Mouse (Mus musculus) thymus, postnatal 0 days (tissue): ENCODE measurements around the gene Olfr478. TPM values are rescaled to one million over a fixed set of nuclear protein-coding genes. Genes with fewer than 3 reads are reported as not detected.
"Not testable (repeated sequence)": the region's sequence is repeated elsewhere in the genome, so short reads cannot be mapped to it uniquely, and the experiment has no call there.

Source experiments
- DNase-seq: peaks from one replicate; pipeline ENCODE4 v3.0.0-alpha.2; 2015; ENCODE audit warnings: low spot score
- polyA plus RNA-seq: library from polyadenylated mRNA; unstranded; fragments of >200 nt; fragmentation: Nextera tagmentation; extraction: Ambion mirVana; gene quantifications from 2 replicates; pipeline ENCODE4 v1.2.1, GENCODE M21; 2015

The Olfr478 gene
- polyA plus RNA-seq, result not detected in 2 replicates

DNA sequence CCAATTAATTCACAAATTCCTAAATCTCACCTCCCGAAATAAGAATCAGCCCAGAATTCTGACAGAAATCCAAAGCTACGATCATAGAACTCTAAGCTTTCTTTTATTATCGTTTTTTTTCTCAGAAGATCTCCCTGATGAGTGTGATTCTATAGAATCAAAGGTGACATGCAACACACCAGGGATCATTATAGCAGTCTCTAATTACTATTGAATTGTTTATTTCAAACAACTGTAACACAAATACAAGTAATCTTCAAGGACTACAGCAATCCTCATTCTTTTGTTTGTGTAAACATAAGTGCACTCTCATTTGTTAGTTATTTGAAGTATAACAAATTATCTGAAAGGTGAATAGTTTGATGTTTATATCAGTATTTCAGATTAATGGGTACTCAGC, at the start of gene Olfr478:
Gene Olfr478, minus strand, starts transcription at position 101 of the 400 bp plus-strand sequence.
- DNase-seq, result no peak

DNA sequence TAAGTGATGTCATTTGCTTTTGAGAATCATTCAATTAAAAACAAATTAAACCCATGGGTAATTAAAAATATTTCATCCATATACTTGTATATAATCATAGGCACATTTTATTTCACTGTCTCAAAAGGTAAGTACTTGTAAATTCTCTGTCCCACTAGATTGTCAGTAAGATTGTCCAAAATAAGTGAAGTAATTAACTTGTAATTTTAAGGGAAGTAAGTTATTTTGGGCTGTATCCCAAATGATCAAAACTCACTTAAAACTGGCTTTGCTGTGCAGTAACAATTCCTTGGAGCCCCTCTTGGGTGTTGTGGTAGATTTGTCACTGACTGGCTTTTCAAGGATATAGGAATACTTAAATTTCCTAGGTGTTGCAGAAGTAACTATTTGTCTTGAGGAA, 45.8 kb upstream of the Olfr478 start, which contains the start of gene Olfr481:
Gene Olfr481, plus strand, starts transcription at position 301 of the 400 bp plus-strand sequence.
- DNase-seq, result no peak

DNA sequence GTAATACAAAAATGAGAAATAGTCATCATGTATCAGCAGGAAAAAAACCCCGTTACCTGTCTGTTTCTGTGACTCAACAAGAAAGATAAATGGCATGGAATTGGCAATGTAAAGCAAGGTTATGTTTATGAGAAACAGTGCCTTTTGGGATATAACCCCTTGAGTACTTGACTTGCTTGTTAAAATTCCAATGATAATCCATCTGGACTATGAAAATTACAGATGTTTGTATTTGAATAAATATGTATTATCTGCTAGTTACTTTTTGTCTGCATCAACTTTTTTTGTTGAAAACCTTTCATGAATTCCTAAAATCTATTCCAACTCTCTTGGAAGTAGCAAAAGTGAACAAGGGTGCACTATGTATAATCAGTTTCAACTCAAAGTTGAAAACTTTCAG, 33.5 kb upstream of the Olfr478 start, which contains the start of gene Olfr480:
Gene Olfr480, minus strand, starts transcription at position 101 of the 400 bp plus-strand sequence.
- DNase-seq, result no peak

DNA sequence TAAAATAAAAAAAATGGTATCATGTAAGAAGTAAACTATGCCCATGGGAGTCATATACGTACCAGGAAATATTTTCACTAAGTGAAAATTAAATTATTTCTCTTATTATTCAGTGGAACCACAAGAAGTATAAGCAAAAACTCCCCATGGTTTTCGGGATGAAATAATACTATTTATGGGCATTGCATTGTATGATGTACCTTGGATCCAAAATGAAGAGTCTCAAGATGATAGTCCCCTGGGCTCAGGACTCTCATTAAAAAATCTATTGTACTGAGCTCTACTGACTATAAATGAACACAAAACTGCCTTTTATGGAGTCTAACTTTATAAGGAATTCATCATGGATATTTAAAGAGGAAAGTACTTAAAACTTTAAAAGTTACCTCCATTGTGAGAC, 16.6 kb upstream of the Olfr478 start, which contains the start of gene Olfr479:
Gene Olfr479, plus strand, starts transcription at position 301 of the 400 bp plus-strand sequence.
- DNase-seq, result no peak

DNA sequence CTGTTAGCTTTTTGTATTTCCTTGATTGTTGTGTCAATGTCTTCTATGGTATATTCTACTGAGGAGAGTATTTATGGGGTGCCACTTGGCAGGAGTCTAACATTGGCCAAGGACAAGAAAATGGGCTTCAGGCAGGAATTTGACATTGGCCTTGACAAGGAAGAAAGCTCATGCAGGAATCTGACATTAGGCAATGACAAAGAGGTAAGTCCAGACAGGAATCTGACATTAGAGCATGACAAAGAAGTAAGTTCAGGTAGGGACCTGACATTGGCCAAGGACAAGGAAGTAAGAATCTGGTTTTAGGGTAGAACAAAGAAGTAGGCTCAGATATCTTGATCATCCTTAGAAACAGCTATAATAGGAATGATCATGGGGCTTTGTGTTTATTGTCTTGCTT, 19.5 kb downstream of the Olfr478 start:
- DNase-seq, result not testable (repeated sequence)

DNA sequence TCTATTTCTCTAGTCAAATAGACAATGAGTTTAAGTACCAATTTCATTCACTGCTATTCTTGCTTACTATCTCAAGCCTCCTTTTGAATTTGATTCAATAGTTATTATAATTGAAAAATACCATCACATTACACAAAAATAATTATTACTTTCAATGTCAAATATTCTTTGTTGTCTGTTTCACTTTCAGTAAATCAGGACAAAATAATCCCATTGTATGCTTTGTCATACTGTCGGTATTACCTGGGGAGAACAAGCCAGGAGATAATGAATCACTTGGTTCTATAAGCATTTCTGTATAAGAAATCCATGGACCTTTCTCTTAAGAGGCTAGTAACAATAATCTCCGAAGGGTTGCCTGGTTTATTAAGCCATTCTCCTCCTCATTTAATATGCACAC, 47.4 kb downstream of the Olfr478 start, which contains the start of gene Olfr477:
Gene Olfr477, plus strand, starts transcription at position 301 of the 400 bp plus-strand sequence.
- DNase-seq, result no peak

Other genes with a start within 250 kb of the Olfr478 start
- not detected in 2 replicates for gene Ovch2, start 232.8 kb downstream of the Olfr478 start, polyA plus RNA-seq
- gene Olfr467, start 221.7 kb downstream of the Olfr478 start, polyA plus RNA-seq, result not detected in 2 replicates
- gene Olfr469, start 208.4 kb downstream of the Olfr478 start, polyA plus RNA-seq, result not detected in 2 replicates
- not detected in 2 replicates for gene Olfr470, start 186.5 kb downstream of the Olfr478 start, polyA plus RNA-seq
- not detected in 2 replicates for gene Olfr472, start 136.1 kb downstream of the Olfr478 start, polyA plus RNA-seq
- not detected in 2 replicates for gene Olfr473, start 103.5 kb downstream of the Olfr478 start, polyA plus RNA-seq
- gene Olfr474, start 79.3 kb downstream of the Olfr478 start, polyA plus RNA-seq, result not detected in 2 replicates
- not detected in 2 replicates for gene Olfr476, start 69.2 kb downstream of the Olfr478 start, polyA plus RNA-seq
- gene Olfr477, start 47.3 kb downstream of the Olfr478 start, polyA plus RNA-seq, result not detected in 2 replicates
- not detected in 2 replicates for gene Olfr479, start 16.7 kb upstream of the Olfr478 start, polyA plus RNA-seq
- gene Olfr480, start 33.4 kb upstream of the Olfr478 start, polyA plus RNA-seq, result not detected in 2 replicates
- gene Olfr481, start 45.9 kb upstream of the Olfr478 start, polyA plus RNA-seq, result not detected in 2 replicates
- 0.09 and 0.10 TPM in 2 replicates for gene Olfr482, start 63.6 kb upstream of the Olfr478 start, polyA plus RNA-seq
- not detected in 2 replicates for gene Olfr483, start 66.9 kb upstream of the Olfr478 start, polyA plus RNA-seq
- gene Olfr484, start 93.5 kb upstream of the Olfr478 start, polyA plus RNA-seq, result not detected in 2 replicates
- not detected in 2 replicates for gene Olfr485, start 125.9 kb upstream of the Olfr478 start, polyA plus RNA-seq
- not detected in 2 replicates for gene Olfr486, start 138.8 kb upstream of the Olfr478 start, polyA plus RNA-seq
- gene Olfr487, start 180.6 kb upstream of the Olfr478 start, polyA plus RNA-seq, result not detected in 2 replicates
- gene Olfr488, start 224.4 kb upstream of the Olfr478 start, polyA plus RNA-seq, result not detected in 2 replicates